Mouse (Mus musculus) embryo, embryonic 10 days (tissue): ENCODE measurements at regions not wholly inside any gene's neighbourhood (a gene's known extent, or its start where the extent isn't known, plus 50 kb on each side); places are given as distances from the start of the nearest gene placed in this dataset.

ENCODE experiments used
- DNase-seq: peaks from one replicate; pipeline ENCODE4 v3.0.0-alpha.2; 2015; ENCODE audit warnings: low spot score

GRCm38 (mm10) chr4:106169466-106169865 lies 146.5 kb upstream of the Usp24 start:
- no peak for DNase-seq

GRCm38 (mm10) chr4:106170731-106171130 lies 145.3 kb upstream of the Usp24 start:
- DNase-seq: no peak

- DNase-seq: no peak
Observed at GRCm38 (mm10) chr4:106175352-106175751, 140.7 kb upstream of the Usp24 start.

GRCm38 (mm10) chr4:106185745-106186501 lies 130.1 kb upstream of the Usp24 start:
- no peak for DNase-seq

GRCm38 (mm10) chr4:106186684-106187083 lies 129.3 kb upstream of the Usp24 start:
- no peak for DNase-seq

GRCm38 (mm10) chr4:106190248-106190647 lies 125.8 kb upstream of the Usp24 start:
- no peak for DNase-seq

- DNase-seq: no peak
Observed at GRCm38 (mm10) chr4:106191331-106191730, 124.7 kb upstream of the Usp24 start.

- no peak for DNase-seq
Observed at GRCm38 (mm10) chr4:106191843-106192242, 124.2 kb upstream of the Usp24 start.

- DNase-seq: no peak
Observed at GRCm38 (mm10) chr4:106193204-106193945, 122.6 kb upstream of the Usp24 start.

GRCm38 (mm10) chr4:106195497-106196166 lies 120.4 kb upstream of the Usp24 start:
- no peak for DNase-seq

- DNase-seq: peak; percentile 52
Observed at GRCm38 (mm10) chr4:106199833-106200232, 116.2 kb upstream of the Usp24 start.

GRCm38 (mm10) chr4:106200241-106200640 lies 115.8 kb upstream of the Usp24 start:
- peak; percentile 49 for DNase-seq

GRCm38 (mm10) chr4:106202554-106202953 lies 113.5 kb upstream of the Usp24 start:
- peak; percentile 21 for DNase-seq

- DNase-seq: no peak
Observed at GRCm38 (mm10) chr4:106205200-106205599, 110.8 kb upstream of the Usp24 start.

- DNase-seq: no peak
Observed at GRCm38 (mm10) chr4:106206023-106206422, 110.0 kb upstream of the Usp24 start.

GRCm38 (mm10) chr4:106209465-106209864 lies 106.5 kb upstream of the Usp24 start:
- no peak for DNase-seq

GRCm38 (mm10) chr4:106209975-106210374 lies 106.0 kb upstream of the Usp24 start:
- no peak for DNase-seq

GRCm38 (mm10) chr4:106214170-106214569 lies 101.8 kb upstream of the Usp24 start:
- no peak for DNase-seq

GRCm38 (mm10) chr4:106220621-106221020 lies 95.4 kb upstream of the Usp24 start:
- DNase-seq: no peak

- DNase-seq: peak; percentile 83
Observed at GRCm38 (mm10) chr4:106225184-106225862, 90.7 kb upstream of the Usp24 start.

GRCm38 (mm10) chr4:106227428-106227827 lies 88.6 kb upstream of the Usp24 start:
- peak; percentile 27 for DNase-seq

- peak; percentile 90 for DNase-seq
Observed at GRCm38 (mm10) chr4:106228534-106228933, 87.5 kb upstream of the Usp24 start.
